Mouse (Mus musculus) liver, embryonic 15.5 days (tissue): ENCODE data around the gene Ubald2. TPM values are rescaled to one million over a fixed set of nuclear protein-coding genes. Genes with fewer than 3 reads are reported as not detected.
"Not testable (repeated sequence)": the region's sequence is repeated elsewhere in the genome, so short reads cannot be mapped to it uniquely, and the experiment has no call there.

ENCODE experiments used
- ATAC-seq: fragments of 200-750 bp; cut with Nextera tagmentation; 2 replicates; pipeline ENCODE4 v1.8.0; 2017; ENCODE audit warnings: moderate number of reproducible peaks, mild to moderate bottlenecking, moderate library complexity; ENCODE audit not compliant: insufficient read depth
- H3K27ac ChIP-seq: fragments of 300-500 bp; sonication (generic); replicated peaks from 2 replicates; pipeline ENCODE4 v1.5.1; 2015; ENCODE audit warnings: mild to moderate bottlenecking, inconsistent platforms
- H3K27me3 ChIP-seq: fragments of 300-500 bp; sonication (generic); 2 replicates; pipeline ENCODE4 v1.6.1; 2015; ENCODE audit warnings: mild to moderate bottlenecking, inconsistent platforms
- H3K36me3 ChIP-seq: fragments of 300-500 bp; sonication (generic); replicated peaks from 2 replicates; pipeline ENCODE4 v1.6.1; 2015; ENCODE audit warnings: moderate library complexity, mild to moderate bottlenecking, inconsistent platforms
- H3K4me1 ChIP-seq: fragments of 300-500 bp; sonication (generic); replicated peaks from 2 replicates; pipeline ENCODE4 v1.6.1; 2015; ENCODE audit warnings: inconsistent platforms
- H3K4me2 ChIP-seq: fragments of 300-500 bp; sonication (generic); 2 replicates; pipeline ENCODE4 v1.6.1; 2015; ENCODE audit warnings: moderate library complexity, mild to moderate bottlenecking, inconsistent platforms
- H3K4me3 ChIP-seq: fragments of 300-500 bp; sonication (generic); replicated peaks from 2 replicates; pipeline ENCODE4 v1.5.1; 2015; ENCODE audit warnings: mild to moderate bottlenecking, inconsistent platforms
- H3K9ac ChIP-seq: fragments of 300-500 bp; sonication (generic); 2 replicates; pipeline ENCODE4 v1.6.1; 2015; ENCODE audit warnings: moderate library complexity, mild to moderate bottlenecking, inconsistent platforms
- H3K9me3 ChIP-seq: fragments of 300-500 bp; sonication (generic); replicated peaks from 2 replicates; pipeline ENCODE4 v1.6.1; 2016; ENCODE audit warnings: inconsistent platforms
- WGBS: fragments of 180-500 bp; shearing (Covaris S2); methylation state at CpG from one replicate; pipeline ENCODE4 v1.1.7; 2015; ENCODE audit warnings: mixed read lengths; ENCODE audit not compliant: insufficient replicate concordance; 5-methylcytosine and 5-hydroxymethylcytosine counted together
- polyA plus RNA-seq: library from polyadenylated mRNA; unstranded; fragments of >200 nt; fragmentation: Nextera tagmentation; extraction: Ambion mirVana; gene quantifications from 2 replicates; pipeline ENCODE4 v1.2.1, GENCODE M21; 2015

Ubald2 gene
- polyA plus RNA-seq, 1 experiment from 2014 or later, result 33.1 TPM

DNA sequence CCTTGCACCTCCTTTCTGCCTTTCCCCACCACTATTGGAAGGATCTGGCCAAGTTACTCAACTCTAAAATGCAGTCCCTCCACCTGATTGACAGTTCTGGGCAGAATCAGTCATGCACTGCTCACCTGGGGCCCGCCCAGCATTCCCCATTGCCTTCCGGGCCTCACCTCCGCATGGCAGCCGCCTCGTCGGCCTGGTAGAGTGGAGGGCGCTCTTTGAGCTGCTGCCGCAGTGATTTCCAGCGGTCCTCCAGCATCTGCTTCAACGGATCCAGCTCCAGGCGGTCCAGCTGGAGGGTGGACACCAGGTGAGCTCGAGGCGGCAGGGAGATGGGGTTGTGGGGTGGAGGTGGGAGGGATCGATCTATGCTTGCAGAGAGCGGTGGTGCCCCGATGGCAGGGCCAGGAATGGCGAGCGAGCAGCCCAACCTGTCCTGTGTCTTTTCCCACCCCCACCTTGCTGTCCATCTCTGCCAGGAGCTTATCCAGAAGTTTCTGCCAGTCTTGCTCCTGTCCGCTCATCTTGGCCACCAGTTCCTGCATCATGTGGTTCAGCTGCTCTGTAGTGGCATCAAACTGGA is 12.5 kb downstream of the Ubald2 start:
- peaks cover 14% of the 10 kb centered on the region for H3K4me1 ChIP-seq
- 14% methylated on average over 19 of the region's 19 CpGs for WGBS
- no peaks in the 10 kb centered on the region for H3K36me3 ChIP-seq
- H3K4me2 ChIP-seq, result no peak overlapping the region
- no peak overlapping the region for H3K27ac ChIP-seq
- peaks cover 27% of the 10 kb centered on the region for H3K27me3 ChIP-seq
- no peaks in the 10 kb centered on the region for H3K9me3 ChIP-seq
- no peak overlapping the region for H3K4me3 ChIP-seq
- H3K9ac ChIP-seq, result no peak overlapping the region
- 0 out of 2 replicates have a peak, but pooled peaks have one; percentile 1 for ATAC-seq

DNA sequence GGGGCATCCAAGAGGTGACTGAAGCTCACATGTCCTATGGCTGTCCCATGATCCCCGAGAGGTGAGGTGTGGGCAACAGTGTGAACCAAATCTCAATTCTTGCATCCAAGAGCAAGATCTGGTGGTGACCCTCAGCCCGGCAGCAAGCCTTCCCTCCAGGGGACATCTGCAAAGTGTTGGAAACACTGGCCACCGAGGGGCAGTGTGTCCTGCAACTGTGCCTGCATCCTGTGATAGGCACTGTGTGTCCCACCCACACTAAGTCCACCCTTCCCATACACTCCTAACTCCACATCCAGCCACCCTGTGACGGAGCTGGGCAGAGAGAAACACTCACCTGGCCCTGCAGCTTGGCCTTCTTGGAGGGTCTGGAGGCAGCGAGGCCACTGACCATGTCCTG is 13.9 kb downstream of the Ubald2 start:
- Histone ChIP-seq H3K27me3 (peaks cover 32% of the 10 kb centered on the region), H3K9me3 (no peaks in the 10 kb centered on the region), H3K4me3 (no peak overlapping the region), H3K27ac (no peak overlapping the region), H3K4me1 (peaks cover 14% of the 10 kb centered on the region), H3K36me3 (no peaks in the 10 kb centered on the region), H3K9ac (no peak overlapping the region), H3K4me2 (no peak overlapping the region)
- WGBS, result 55% methylated on average over 5 of the region's 5 CpGs
- ATAC-seq, result no peak

GRCm38 (mm10) chr11:116449341-116449740 is 15.4 kb downstream of the Ubald2 start:
- H3K9ac ChIP-seq, result no peak overlapping the region
- no peak overlapping the region for H3K4me2 ChIP-seq
- ATAC-seq, result no peak
- H3K27ac ChIP-seq, result no peak overlapping the region
- WGBS, result 78% methylated on average over 3 of the region's 3 CpGs
- H3K9me3 ChIP-seq, result no peaks in the 10 kb centered on the region
- no peaks in the 10 kb centered on the region for H3K36me3 ChIP-seq
- H3K4me1 ChIP-seq, result peaks cover 14% of the 10 kb centered on the region
- H3K4me3 ChIP-seq, result no peak overlapping the region
- peaks cover 32% of the 10 kb centered on the region for H3K27me3 ChIP-seq

GRCm38 (mm10) chr11:116453889-116454288 is 20.0 kb downstream of the Ubald2 start:
- 70% methylated on average over 10 of the region's 10 CpGs for WGBS
- H3K9me3 ChIP-seq, result no peaks in the 10 kb centered on the region
- H3K4me1 ChIP-seq, result peaks cover 3% of the 10 kb centered on the region
- no peaks in the 10 kb centered on the region for H3K36me3 ChIP-seq
- no peak overlapping the region for H3K4me3 ChIP-seq
- no peak overlapping the region for H3K4me2 ChIP-seq
- H3K27ac ChIP-seq, result no peak overlapping the region
- no peak for ATAC-seq
- peaks cover 5% of the 10 kb centered on the region; the same call in 1 of the 2 replicates for H3K27me3 ChIP-seq
- H3K9ac ChIP-seq, result no peak overlapping the region

DNA sequence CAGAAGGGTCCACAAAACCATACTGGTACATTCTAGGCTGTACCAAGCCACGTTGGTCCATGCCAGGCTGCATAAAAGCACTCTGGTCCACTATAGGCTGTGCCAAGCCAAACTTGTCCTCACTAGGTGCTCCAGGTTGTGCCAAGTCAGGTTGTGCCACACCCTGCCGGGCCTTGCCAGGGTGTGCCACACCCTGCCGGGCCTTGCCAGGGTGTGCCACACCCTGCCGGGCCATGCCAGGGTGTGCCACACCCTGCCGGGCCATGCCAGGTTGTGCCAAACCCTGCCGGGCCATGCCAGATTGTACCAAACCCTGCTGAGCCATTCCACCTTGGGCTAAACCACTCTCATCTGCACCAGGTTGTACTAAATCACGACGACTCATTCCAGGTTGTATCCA is 22.3 kb downstream of the Ubald2 start:
- H3K9ac ChIP-seq, result no peak overlapping the region
- H3K4me3 ChIP-seq, result no peak overlapping the region
- H3K27ac ChIP-seq, result no peak overlapping the region
- no peaks in the 10 kb centered on the region for H3K36me3 ChIP-seq
- H3K4me1 ChIP-seq, result peaks cover 3% of the 10 kb centered on the region
- H3K27me3 ChIP-seq, result peaks cover 5% of the 10 kb centered on the region; the same call in 1 of the 2 replicates
- ATAC-seq, result no peak
- 61% methylated on average over 8 of the region's 8 CpGs for WGBS
- no peak overlapping the region for H3K4me2 ChIP-seq
- H3K9me3 ChIP-seq, result no peaks in the 10 kb centered on the region

GRCm38 (mm10) chr11:116459786-116460185 is 25.9 kb downstream of the Ubald2 start:
- Histone ChIP-seq H3K27me3 (no peaks in the 10 kb centered on the region; the same call in 1 of the 2 replicates), H3K4me3 (no peak overlapping the region), H3K4me2 (no peak overlapping the region), H3K27ac (no peak overlapping the region), H3K36me3 (no peaks in the 10 kb centered on the region), H3K9me3 (no peaks in the 10 kb centered on the region), H3K9ac (no peak overlapping the region), H3K4me1 (peaks cover 7% of the 10 kb centered on the region)
- ATAC-seq, result no peak
- WGBS, result 64% methylated on average over 4 of the region's 4 CpGs

DNA sequence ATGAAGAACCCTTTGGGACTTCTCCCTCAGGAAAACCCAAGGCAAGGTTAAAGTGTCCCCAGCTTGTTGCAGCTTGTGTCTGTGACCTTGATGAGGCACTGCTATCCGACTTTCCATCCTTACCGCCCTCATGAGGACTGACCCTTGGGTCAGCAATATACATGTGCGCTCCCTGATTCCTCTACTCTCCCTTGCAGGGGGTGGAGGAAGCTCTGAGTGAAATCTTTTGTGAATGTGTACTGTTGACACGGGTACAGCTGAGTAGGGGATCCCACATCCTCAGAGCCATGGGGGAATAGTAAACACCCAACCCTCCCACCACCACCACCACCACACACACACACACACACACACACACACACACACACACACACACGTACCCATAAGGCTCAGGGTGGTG is 29.4 kb downstream of the Ubald2 start:
- WGBS, result 52% methylated on average over 5 of the region's 5 CpGs
- no peak for ATAC-seq
- no peaks in the 10 kb centered on the region for H3K9me3 ChIP-seq

GRCm38 (mm10) chr11:116463833-116464232 is 29.9 kb downstream of the Ubald2 start:
- peaks cover 4% of the 10 kb centered on the region; the same call in 1 of the 2 replicates for H3K4me1 ChIP-seq
- no peak overlapping the region for H3K27ac ChIP-seq
- H3K27me3 ChIP-seq, result peaks cover 6% of the 10 kb centered on the region; the same call in 1 of the 2 replicates
- 2% methylated on average over 2 of the region's 2 CpGs for WGBS
- peak; percentile 37; the same call in 1 of the 2 replicates for ATAC-seq
- H3K4me2 ChIP-seq, result no peak overlapping the region
- no peak overlapping the region for H3K4me3 ChIP-seq
- no peaks in the 10 kb centered on the region for H3K9me3 ChIP-seq
- no peak overlapping the region for H3K9ac ChIP-seq
- H3K36me3 ChIP-seq, result no peaks in the 10 kb centered on the region

More for the DNA sequence above, 29.4 kb downstream of the Ubald2 start:
- no peak overlapping the region for H3K4me2 ChIP-seq
- no peak overlapping the region for H3K4me3 ChIP-seq
- H3K4me1 ChIP-seq, result peaks cover 4% of the 10 kb centered on the region; the same call in 1 of the 2 replicates
- H3K27ac ChIP-seq, result no peak overlapping the region
- no peak overlapping the region for H3K9ac ChIP-seq
- H3K36me3 ChIP-seq, result no peaks in the 10 kb centered on the region
- peaks cover 6% of the 10 kb centered on the region; the same call in 1 of the 2 replicates for H3K27me3 ChIP-seq

GRCm38 (mm10) chr11:116466141-116466540 is 32.2 kb downstream of the Ubald2 start, which contains the start of gene Qrich2:
Gene Qrich2, minus strand, starts transcription at chr11:116466241.
- ATAC-seq, result no peak
- H3K4me2 ChIP-seq, result no peak within 1 kb of the TSS
- H3K9ac ChIP-seq, result no peak within 1 kb of the TSS
- H3K4me1 ChIP-seq, result peaks cover 14% of the 10 kb centered on the region; the same call in 1 of the 2 replicates
- H3K9me3 ChIP-seq, result no peaks in the 10 kb centered on the region
- H3K36me3 ChIP-seq, result peaks cover 6% of the 10 kb centered on the region
- no peak within 1 kb of the TSS for H3K27ac ChIP-seq
- H3K4me3 ChIP-seq, result no peak within 1 kb of the TSS
- WGBS, result 55% methylated on average over 20 of the region's 20 CpGs
- H3K27me3 ChIP-seq, result peaks cover 6% of the 10 kb centered on the region; the same call in 1 of the 2 replicates

DNA sequence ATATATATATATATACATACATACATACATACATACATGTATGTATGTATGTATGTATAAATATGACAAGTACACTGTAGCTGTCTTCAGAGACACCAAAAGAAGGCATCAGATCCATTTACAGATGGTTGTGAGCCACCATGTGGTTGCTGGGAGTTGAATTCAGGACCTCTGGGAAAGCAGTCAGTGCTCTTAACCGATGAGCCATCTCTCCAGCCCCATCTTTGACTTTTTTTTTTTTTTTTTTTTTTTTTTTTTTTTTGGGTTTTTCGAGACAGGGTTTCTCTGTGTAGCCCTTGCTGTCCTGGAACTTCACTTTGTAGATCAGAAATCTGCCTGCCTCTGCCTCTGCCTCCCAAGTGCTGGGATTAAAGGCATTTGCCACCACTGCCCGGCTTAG is 34.4 kb downstream of the Ubald2 start:
- H3K27ac ChIP-seq, H3K4me3 ChIP-seq, H3K27me3 ChIP-seq, H3K4me2 ChIP-seq, H3K9ac ChIP-seq, ATAC-seq, H3K9me3 ChIP-seq: not testable (repeated sequence)
- H3K36me3 ChIP-seq, result peaks cover 28% of the 10 kb centered on the region
- H3K4me1 ChIP-seq, result peaks cover 14% of the 10 kb centered on the region; the same call in 1 of the 2 replicates
- WGBS, result 55% methylated on average over 3 of the region's 3 CpGs

DNA sequence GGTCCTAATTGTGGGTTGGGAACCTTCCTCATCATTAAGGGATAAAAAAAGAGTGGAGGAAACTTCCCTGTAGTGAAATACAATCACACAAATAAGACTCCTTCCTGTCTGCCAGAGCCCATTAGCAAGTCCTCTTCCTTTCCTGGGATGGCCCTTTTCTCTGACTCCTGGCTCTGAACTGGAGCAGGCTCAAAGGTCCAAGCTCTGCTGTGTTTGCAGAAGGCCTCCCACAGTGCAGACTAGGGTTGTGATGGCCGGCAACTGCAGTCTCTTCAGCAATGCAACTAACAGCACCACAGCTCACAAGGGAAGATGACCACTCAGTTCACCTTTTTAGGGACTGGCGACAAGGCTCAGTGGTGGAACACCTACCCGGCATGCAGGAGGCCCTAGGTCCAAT is 36.4 kb downstream of the Ubald2 start:
- Histone ChIP-seq H3K27me3 (peaks cover 6% of the 10 kb centered on the region; the same call in 1 of the 2 replicates), H3K4me3 (no peak overlapping the region), H3K27ac (0 out of 2 replicates have a peak overlapping the region, but pooled peaks have one; percentile 10), H3K36me3 (peaks cover 41% of the 10 kb centered on the region), H3K4me2 (no peak overlapping the region), H3K9me3 (no peaks in the 10 kb centered on the region), H3K9ac (no peak overlapping the region), H3K4me1 (0 out of 2 replicates have a peak, but pooled peaks cover 10% of the 10 kb centered on the region)
- WGBS, result 73% methylated on average over 3 of the region's 3 CpGs
- no peak for ATAC-seq
